Mouse (Mus musculus): Measurements from ENCODE around the gene Slc5a6.

DNA sequence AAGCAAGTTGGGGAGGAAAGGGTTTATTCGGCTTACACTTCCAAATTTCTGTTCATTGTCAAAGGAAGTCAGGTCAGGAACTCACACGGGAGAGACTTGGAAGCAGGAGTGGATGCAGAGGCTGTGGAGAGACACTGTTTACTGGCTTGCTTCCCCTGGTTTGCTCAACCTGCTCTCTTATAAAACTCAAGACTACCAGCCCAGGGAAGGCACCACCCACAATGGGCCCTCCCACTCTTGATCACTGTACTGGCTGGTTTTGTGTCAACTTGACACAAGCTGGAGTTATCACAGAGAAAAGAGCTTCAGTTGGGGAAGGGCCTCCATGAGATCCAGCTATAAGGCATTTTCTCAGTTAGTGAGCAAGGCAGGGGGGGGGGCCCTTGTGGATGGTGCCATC lies 22.3 kb upstream of the Slc5a6 start:
- no peak for TF ChIP-seq E2F4 (IDR thresholded peaks at IDR 0.05; ENCODE audit: insufficient read depth)
- no peak for TF ChIP-seq POLR2A (IDR thresholded peaks at IDR 0.05; ENCODE audit: insufficient read length, low read depth)
- no peak for TF ChIP-seq CEBPB (IDR thresholded peaks at IDR 0.05; ENCODE audit: insufficient read depth, poor library complexity, severe bottlenecking)
- no peak for TF ChIP-seq POLR2AphosphoS2 (IDR thresholded peaks at IDR 0.05; ENCODE audit: insufficient read length, low read depth)
- TF ChIP-seq MYOD1 (IDR thresholded peaks at IDR 0.05; ENCODE audit: control insufficient read depth in 1 of 3, insufficient read length in 2 of 3, low read depth in 2 of 3) = no peak
- no peak for TF ChIP-seq MYOG (IDR thresholded peaks at IDR 0.05; ENCODE audit: control insufficient read depth in 1 of 3, insufficient read depth in 1 of 3, insufficient read length in 2 of 3, low read depth in 2 of 3)
